Mouse (Mus musculus) kidney, adult 2 months (tissue): ENCODE measurements around the gene Xkr7. TPM values are rescaled to one million over a fixed set of nuclear protein-coding genes. Genes with fewer than 3 reads are reported as not detected.

ENCODE experiments used
- DNase-seq: peaks from one replicate; pipeline ENCODE4 v3.0.0; 2021
- H3K27ac ChIP-seq: fragments of 200-500 bp; 2 replicates; pipeline ENCODE4 v1.5.1; 2012; ENCODE audit warnings: low read depth, low read length, control low read depth, inconsistent platforms; ENCODE audit not compliant: insufficient read depth
- H3K27me3 ChIP-seq: fragments of 200-500 bp; replicated peaks from 2 replicates; pipeline ENCODE4 v1.6.1; 2012; ENCODE audit warnings: mild to moderate bottlenecking, moderate library complexity, low read length, inconsistent platforms; ENCODE audit not compliant: control insufficient read depth, insufficient read depth
- H3K36me3 ChIP-seq: fragments of 200-500 bp; 2 replicates; pipeline ENCODE4 v1.6.1; 2012; ENCODE audit warnings: mild to moderate bottlenecking, moderate library complexity, low read length, inconsistent platforms; ENCODE audit not compliant: control insufficient read depth, insufficient read depth
- H3K4me1 ChIP-seq: fragments of 200-500 bp; 2 replicates; pipeline ENCODE4 v1.6.1; 2011; ENCODE audit warnings: low read length; ENCODE audit not compliant: control insufficient read depth, insufficient read depth
- H3K4me3 ChIP-seq: fragments of 200-500 bp; 2 replicates; pipeline ENCODE4 v1.5.1; 2011; ENCODE audit warnings: mild to moderate bottlenecking, low read depth, low read length, control low read depth; ENCODE audit not compliant: insufficient read depth
- CTCF ChIP-seq: fragments of 200-500 bp; conservative IDR thresholded peaks from 2 replicates; pipeline ENCODE4 v1.5.1; 2011; ENCODE audit warnings: low read depth, mild to moderate bottlenecking, control low read depth, low read length, moderate library complexity, mixed read lengths; ENCODE audit not compliant: insufficient read depth, insufficient read length
- POLR2A ChIP-seq: fragments of 200-500 bp; IDR thresholded peaks from one replicate; pipeline ENCODE4 v1.6.1; 2011; ENCODE audit warnings: low read depth, low read length, control low read depth
- WGBS: fragments of 180-500 bp; shearing (Covaris S2); methylation state at CpG from one replicate; pipeline ENCODE4 v1.1.7; 2018; 5-methylcytosine and 5-hydroxymethylcytosine counted together
- polyA plus RNA-seq: library from polyadenylated mRNA; depleted of rRNA; stranded (reverse); fragments of >200 nt; gene quantifications from 2 replicates; pipeline ENCODE4 v1.2.3, GENCODE M21; 2012

Gene Xkr7
- polyA plus RNA-seq, 1 experiment = not detected

- WGBS = 68% methylated on average over 3 of the region's 3 CpGs
These were observed 10.5 kb upstream of the Xkr7 start for GRCm38 (mm10) chr2:153021163-153021562.

GRCm38 (mm10) chr2:153022855-153023254, 8.8 kb upstream of the Xkr7 start:
- Histone ChIP-seq H3K4me1 (no peaks in the 10 kb centered on the region), H3K27me3 (no peaks in the 10 kb centered on the region), H3K4me3 (no peak overlapping the region), H3K27ac (no peak overlapping the region), H3K36me3 (no peaks in the 10 kb centered on the region)
- WGBS = 42% methylated on average over 4 of the region's 4 CpGs
- no peak for DNase-seq
- TF ChIP-seq CTCF (no peak), POLR2A (no peak)

More at GRCm38 (mm10) chr2:153021163-153021562, 10.5 kb upstream of the Xkr7 start:
- DNase-seq = no peak
- Histone ChIP-seq H3K4me3 (no peak overlapping the region), H3K4me1 (no peaks in the 10 kb centered on the region), H3K36me3 (no peaks in the 10 kb centered on the region), H3K27ac (no peak overlapping the region), H3K27me3 (no peaks in the 10 kb centered on the region)
- TF ChIP-seq POLR2A = no peak
- no peak for TF ChIP-seq CTCF

GRCm38 (mm10) chr2:153026052-153026451, 5.6 kb upstream of the Xkr7 start:
- Histone ChIP-seq H3K4me3 (no peak overlapping the region), H3K4me1 (no peaks in the 10 kb centered on the region), H3K36me3 (no peaks in the 10 kb centered on the region), H3K27ac (no peak overlapping the region), H3K27me3 (no peaks in the 10 kb centered on the region)
- 78% methylated on average over 7 of the region's 7 CpGs for WGBS
- DNase-seq = no peak
- TF ChIP-seq POLR2A (no peak), CTCF (no peak)

GRCm38 (mm10) chr2:153027501-153027900, 4.2 kb upstream of the Xkr7 start:
- Histone ChIP-seq H3K36me3 (no peaks in the 10 kb centered on the region), H3K4me1 (no peaks in the 10 kb centered on the region), H3K4me3 (no peak overlapping the region), H3K27me3 (no peaks in the 10 kb centered on the region), H3K27ac (no peak overlapping the region)
- WGBS = 58% methylated on average over 4 of the region's 4 CpGs
- no peak for TF ChIP-seq POLR2A
- TF ChIP-seq CTCF = no peak
- no peak for DNase-seq

- Histone ChIP-seq H3K27ac (no peak overlapping the region), H3K27me3 (no peaks in the 10 kb centered on the region), H3K4me1 (no peaks in the 10 kb centered on the region), H3K36me3 (no peaks in the 10 kb centered on the region), H3K4me3 (no peak overlapping the region)
- DNase-seq = no peak
- TF ChIP-seq CTCF = no peak
- TF ChIP-seq POLR2A = no peak
- WGBS = 20% methylated on average over 4 of the region's 4 CpGs
These were observed 1.2 kb upstream of the Xkr7 start for GRCm38 (mm10) chr2:153030422-153030821.

GRCm38 (mm10) chr2:153032083-153032842, 611 bp downstream of the Xkr7 start:
- Histone ChIP-seq H3K4me1 (no peaks in the 10 kb centered on the region), H3K36me3 (no peaks in the 10 kb centered on the region), H3K27me3 (no peaks in the 10 kb centered on the region), H3K4me3 (no peak overlapping the region), H3K27ac (no peak overlapping the region)
- peak; percentile 60 for DNase-seq
- TF ChIP-seq POLR2A = no peak
- TF ChIP-seq CTCF = no peak
- 2% methylated on average over 50 of the region's 58 CpGs for WGBS

- Histone ChIP-seq H3K27ac (no peak overlapping the region), H3K4me3 (no peak overlapping the region), H3K36me3 (no peaks in the 10 kb centered on the region), H3K27me3 (no peaks in the 10 kb centered on the region), H3K4me1 (no peaks in the 10 kb centered on the region)
- DNase-seq = no peak
- WGBS = 19% methylated on average over 4 of the region's 4 CpGs
- TF ChIP-seq CTCF (no peak), POLR2A (no peak)
These were observed 1.3 kb downstream of the Xkr7 start for GRCm38 (mm10) chr2:153032973-153033372.
